Mouse (Mus musculus) midbrain, embryonic 14.5 days (tissue): ENCODE results near the gene AC170998.1. TPM values are rescaled to one million over a fixed set of nuclear protein-coding genes. Genes with fewer than 3 reads are reported as not detected.

Experiments
- ATAC-seq: fragments of 200-750 bp; cut with Nextera tagmentation; 2 replicates; pipeline ENCODE4 v1.8.0; 2017; ENCODE audit warnings: moderate number of reproducible peaks, moderate library complexity; ENCODE audit not compliant: low FRiP score, low TSS enrichment
- DNase-seq: peaks from one replicate; pipeline ENCODE4 v3.0.0-alpha.2; 2015
- H3K27ac ChIP-seq: fragments of 300-500 bp; sonication (generic); replicated peaks from 2 replicates; pipeline ENCODE4 v1.5.1; 2014; ENCODE audit warnings: mild to moderate bottlenecking, low read depth, low read length, moderate library complexity
- H3K27me3 ChIP-seq: fragments of 300-500 bp; sonication (generic); 2 replicates; pipeline ENCODE4 v1.6.1; 2014; ENCODE audit warnings: low read length, control low read depth, mixed read lengths; ENCODE audit not compliant: control insufficient read depth, insufficient read depth
- H3K36me3 ChIP-seq: fragments of 300-500 bp; sonication (generic); 2 replicates; pipeline ENCODE4 v1.6.1; 2014; ENCODE audit warnings: low read length, control low read depth; ENCODE audit not compliant: control insufficient read depth, insufficient read depth
- H3K4me1 ChIP-seq: fragments of 300-500 bp; sonication (generic); 2 replicates; pipeline ENCODE4 v1.6.1; 2014; ENCODE audit warnings: mild to moderate bottlenecking, antibody characterized with exemption, low read length, control low read depth; ENCODE audit not compliant: control insufficient read depth, insufficient read depth
- H3K4me2 ChIP-seq: fragments of 300-500 bp; sonication (generic); 2 replicates; pipeline ENCODE4 v1.6.1; 2014; ENCODE audit warnings: mild to moderate bottlenecking, low read length, moderate library complexity
- H3K4me3 ChIP-seq: fragments of 300-500 bp; sonication (generic); replicated peaks from 2 replicates; pipeline ENCODE4 v1.5.1; 2014; ENCODE audit warnings: low read depth, low read length
- H3K9ac ChIP-seq: fragments of 300-500 bp; sonication (generic); replicated peaks from 2 replicates; pipeline ENCODE4 v1.6.1; 2014; ENCODE audit warnings: mild to moderate bottlenecking, low read length, moderate library complexity
- H3K9me3 ChIP-seq: fragments of 300-500 bp; sonication (generic); 2 replicates; pipeline ENCODE4 v1.6.1; 2016; ENCODE audit warnings: low read length, control low read depth, mixed read lengths; ENCODE audit not compliant: control insufficient read depth
- WGBS: fragments of 180-500 bp; shearing (Covaris S2); extraction: QIAGEN DNeasy Blood & Tissue Kit; methylation state at CpG from one replicate; pipeline ENCODE4 v1.1.7; 2014; 5-methylcytosine and 5-hydroxymethylcytosine counted together
- polyA plus RNA-seq: library from polyadenylated mRNA; unstranded; fragments of >200 nt; fragmentation: Nextera tagmentation; extraction: Ambion mirVana; gene quantifications from 2 replicates; pipeline ENCODE4 v1.2.1, GENCODE M21; 2014

Gene AC170998.1
- polyA plus RNA-seq, result 2.1 TPM in 2 replicates

DNA sequence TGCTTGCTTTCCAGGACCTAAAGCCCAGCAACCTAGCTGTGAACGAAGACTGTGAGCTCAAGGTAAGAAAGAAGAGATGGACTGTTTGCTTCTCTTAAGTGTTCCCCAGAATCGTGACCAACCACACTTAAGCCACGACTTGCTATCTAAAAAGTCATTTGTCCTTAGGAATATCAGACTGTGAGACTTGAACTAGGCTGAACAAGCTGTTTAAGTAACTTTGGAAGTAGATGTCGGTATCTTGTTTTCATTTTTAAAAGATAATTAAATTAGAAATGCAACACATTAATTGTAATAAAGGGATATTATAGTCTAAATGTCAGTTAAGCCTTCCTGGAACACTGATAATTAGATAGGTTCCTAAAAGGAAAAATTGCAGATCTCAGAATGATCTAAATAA lies at the start of gene AC170998.1:
Gene AC170998.1, plus strand, starts transcription at position 301 of the 400 bp plus-strand sequence.
- Histone ChIP-seq H3K4me3 (no peak within 1 kb of the TSS), H3K4me2 (no peak within 1 kb of the TSS), H3K27ac (no peak within 1 kb of the TSS), H3K4me1 (no peaks in the 10 kb centered on the region), H3K27me3 (no peaks in the 10 kb centered on the region), H3K36me3 (peaks cover 74% of the 10 kb centered on the region), H3K9ac (no peak within 1 kb of the TSS), H3K9me3 (no peaks in the 10 kb centered on the region)
- ATAC-seq (no peak), DNase-seq (no peak)
- WGBS, result 95% methylated on average over 4 of the region's 4 CpGs

DNA sequence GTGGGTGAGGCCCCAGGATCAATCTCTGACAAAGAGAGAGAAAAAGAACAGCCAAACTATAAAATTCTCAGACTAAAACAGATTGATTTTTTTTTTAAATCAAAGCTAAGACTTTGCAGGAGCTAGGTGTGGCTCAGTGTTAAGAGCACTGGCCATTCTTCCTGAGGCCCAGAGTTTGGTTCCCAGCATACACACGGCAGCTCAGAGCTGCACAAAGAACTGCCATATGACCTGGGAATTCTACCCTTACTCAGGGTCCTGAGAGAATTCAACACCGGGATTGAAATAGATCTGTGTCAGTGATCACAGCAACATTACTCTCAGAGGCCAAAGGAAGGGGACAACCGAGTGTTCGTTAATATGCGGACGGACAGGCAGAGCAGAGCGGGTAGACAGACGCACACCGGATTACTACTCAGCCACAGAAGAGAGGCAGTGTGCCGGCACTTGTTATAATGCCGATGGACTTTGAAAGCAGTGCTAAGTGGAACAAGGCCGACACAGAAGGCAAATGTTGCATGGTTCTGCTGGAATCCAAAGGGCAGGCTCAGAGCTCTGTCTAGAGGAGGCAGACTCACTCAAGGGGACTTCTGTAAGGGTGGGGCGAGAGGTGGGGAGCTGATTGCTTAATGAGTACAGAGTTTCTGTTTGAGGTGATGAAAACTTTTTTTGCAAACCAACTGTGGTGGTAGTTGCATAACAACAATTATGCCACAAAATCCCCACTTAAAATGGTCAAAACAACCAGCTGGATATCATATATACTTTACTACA lies 43.4 kb upstream of the AC170998.1 start:
- H3K9ac ChIP-seq, result no peak overlapping the region
- H3K4me1 ChIP-seq, result no peaks in the 10 kb centered on the region
- 65% methylated on average over 13 of the region's 13 CpGs for WGBS
- ATAC-seq (no peak), DNase-seq (no peak)
- no peak overlapping the region for H3K27ac ChIP-seq
- H3K27me3 ChIP-seq, result no peaks in the 10 kb centered on the region
- no peak overlapping the region for H3K4me3 ChIP-seq
- H3K9me3 ChIP-seq, result no peaks in the 10 kb centered on the region
- H3K4me2 ChIP-seq, result no peak overlapping the region
- no peaks in the 10 kb centered on the region for H3K36me3 ChIP-seq

DNA sequence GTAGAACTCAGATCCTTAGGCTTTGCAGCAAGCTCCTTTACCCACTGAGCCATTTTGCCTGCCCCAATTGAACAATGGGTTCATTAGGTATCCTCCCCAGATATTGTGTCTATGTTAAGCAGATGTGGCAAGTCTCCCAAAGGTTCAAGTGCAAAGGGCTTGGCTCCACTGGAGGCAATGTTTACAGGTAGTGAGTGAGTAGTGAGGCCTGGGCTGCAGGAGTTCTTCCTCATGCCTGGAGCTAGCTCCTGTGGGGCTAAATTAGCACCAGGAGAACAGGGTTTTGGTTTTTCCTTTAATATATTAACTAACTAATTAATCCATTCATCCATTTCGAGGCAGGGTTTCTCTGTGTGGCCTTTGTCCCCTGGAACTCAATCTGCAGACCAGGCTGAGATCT lies 42.3 kb upstream of the AC170998.1 start:
- 73% methylated on average over 1 of the region's 1 CpGs for WGBS

DNA sequence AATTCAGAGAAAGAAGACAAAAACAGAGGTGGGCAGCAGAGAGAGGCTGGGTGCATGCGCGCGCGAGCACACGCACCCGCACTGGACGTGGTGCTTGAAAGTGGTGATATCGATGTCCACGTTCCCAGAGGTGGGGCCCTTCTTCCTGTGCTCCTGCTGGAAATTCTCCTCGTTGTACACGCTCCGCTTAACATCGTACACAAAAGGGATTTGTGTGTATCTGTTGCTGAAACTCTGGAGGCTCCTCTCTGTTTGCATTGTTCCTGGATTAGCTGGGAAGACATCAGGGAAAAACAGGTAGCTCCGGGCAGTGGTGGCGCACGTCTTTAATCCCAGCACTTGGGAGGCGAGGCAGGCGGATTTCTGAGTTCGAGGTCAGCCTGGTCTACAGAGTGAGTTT lies 41.3 kb upstream of the AC170998.1 start:
- Histone ChIP-seq H3K36me3 (no peaks in the 10 kb centered on the region), H3K4me3 (no peak overlapping the region), H3K4me2 (no peak overlapping the region), H3K9me3 (no peaks in the 10 kb centered on the region), H3K9ac (no peak overlapping the region), H3K4me1 (peaks cover 4% of the 10 kb centered on the region; the same call in 1 of the 2 replicates), H3K27ac (no peak overlapping the region), H3K27me3 (no peaks in the 10 kb centered on the region; the same call in 1 of the 2 replicates)
- DNase-seq (no peak), ATAC-seq (no peak)
- 54% methylated on average over 19 of the region's 19 CpGs for whole genome bisulfite sequencing

More for the DNA sequence above, 42.3 kb upstream of the AC170998.1 start:
- no peak overlapping the region for H3K4me2 ChIP-seq
- no peak overlapping the region for H3K4me3 ChIP-seq
- H3K4me1 ChIP-seq, result no peaks in the 10 kb centered on the region
- no peaks in the 10 kb centered on the region; the same call in 1 of the 2 replicates for H3K27me3 ChIP-seq
- DNase-seq (no peak), ATAC-seq (no peak)
- H3K9ac ChIP-seq, result no peak overlapping the region
- no peaks in the 10 kb centered on the region for H3K36me3 ChIP-seq
- H3K9me3 ChIP-seq, result no peaks in the 10 kb centered on the region
- H3K27ac ChIP-seq, result no peak overlapping the region

DNA sequence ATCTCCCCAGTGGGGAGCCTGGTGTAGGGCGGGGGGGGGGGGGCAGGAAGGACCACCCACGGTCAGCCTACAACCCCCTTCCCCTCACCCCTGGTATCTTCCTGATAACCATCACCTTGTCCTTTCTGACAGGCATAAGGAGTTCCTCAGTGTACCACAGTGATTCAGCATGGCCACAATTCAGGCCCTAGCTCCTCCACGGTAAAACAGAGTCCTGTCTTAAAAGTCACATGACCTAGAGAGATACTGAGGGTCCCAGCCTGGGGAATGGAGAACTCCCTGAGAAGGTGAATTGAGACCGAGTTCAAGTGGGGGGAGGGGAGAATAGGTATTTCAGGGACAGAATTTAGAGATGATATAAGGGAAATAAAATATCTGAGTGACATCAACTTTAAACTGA lies 38.5 kb upstream of the AC170998.1 start:
- ATAC-seq, result no peak
- 54% methylated on average over 4 of the region's 4 CpGs for WGBS
- DNase-seq, result no peak
- H3K4me3 ChIP-seq, result no peak overlapping the region
- H3K27ac ChIP-seq, result no peak overlapping the region
- no peaks in the 10 kb centered on the region; the same call in 1 of the 2 replicates for H3K27me3 ChIP-seq
- H3K4me2 ChIP-seq, result no peak overlapping the region
- no peaks in the 10 kb centered on the region for H3K9me3 ChIP-seq
- H3K4me1 ChIP-seq, result peaks cover 11% of the 10 kb centered on the region; the same call in 1 of the 2 replicates
- no peak overlapping the region for H3K9ac ChIP-seq
- no peaks in the 10 kb centered on the region for H3K36me3 ChIP-seq

DNA sequence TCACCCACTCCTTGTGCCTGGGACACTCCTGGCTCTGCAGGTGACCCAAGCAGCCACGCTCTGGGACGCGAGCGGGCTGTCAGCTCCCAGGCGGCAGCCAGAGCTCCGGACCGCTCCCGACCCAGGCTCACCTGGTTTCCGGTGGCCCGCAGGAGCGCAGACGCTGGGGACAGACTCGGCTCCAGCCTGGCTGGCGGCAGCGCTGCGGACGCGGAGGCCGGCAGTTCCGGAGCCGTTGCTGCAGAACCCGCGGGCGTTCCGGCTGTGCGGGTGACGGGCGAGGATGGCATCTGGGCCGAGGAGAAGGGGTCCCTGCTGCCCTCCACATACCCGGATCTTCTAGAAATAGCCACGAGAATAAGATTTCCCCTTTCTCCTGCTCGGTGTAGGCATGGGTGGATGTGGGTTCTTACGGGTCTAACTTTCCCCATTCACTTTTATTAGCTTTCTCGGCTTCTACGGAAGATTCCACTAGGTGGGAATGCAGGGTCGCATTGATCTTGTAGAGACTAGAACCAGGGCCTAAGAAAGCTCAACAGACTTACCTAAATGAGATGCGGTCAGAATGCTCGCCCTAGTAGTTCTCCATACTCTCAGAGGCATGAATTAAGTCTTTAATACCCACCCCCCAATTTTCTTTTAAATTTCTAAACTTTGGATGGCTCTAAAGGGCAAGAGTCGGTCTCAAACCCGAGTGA lies 36.1 kb upstream of the AC170998.1 start, which contains the start of gene Slc26a8:
Gene Slc26a8, minus strand, starts transcription at position 648 of the 698 bp plus-strand sequence.
- H3K27ac ChIP-seq, result peak within 1 kb of the TSS; percentile 95
- peak within 1 kb of the TSS; percentile 90 for H3K9ac ChIP-seq
- DNase-seq (peak; percentile 43), ATAC-seq (no peak)
- H3K27me3 ChIP-seq, result no peaks in the 10 kb centered on the region; the same call in 1 of the 2 replicates
- no peaks in the 10 kb centered on the region for H3K36me3 ChIP-seq
- H3K4me3 ChIP-seq, result peak within 1 kb of the TSS; percentile 95
- peak within 1 kb of the TSS; percentile 79 for H3K4me2 ChIP-seq
- peaks cover 25% of the 10 kb centered on the region for H3K4me1 ChIP-seq
- no peaks in the 10 kb centered on the region for H3K9me3 ChIP-seq
- 8% methylated on average over 40 of the region's 40 CpGs for WGBS

DNA sequence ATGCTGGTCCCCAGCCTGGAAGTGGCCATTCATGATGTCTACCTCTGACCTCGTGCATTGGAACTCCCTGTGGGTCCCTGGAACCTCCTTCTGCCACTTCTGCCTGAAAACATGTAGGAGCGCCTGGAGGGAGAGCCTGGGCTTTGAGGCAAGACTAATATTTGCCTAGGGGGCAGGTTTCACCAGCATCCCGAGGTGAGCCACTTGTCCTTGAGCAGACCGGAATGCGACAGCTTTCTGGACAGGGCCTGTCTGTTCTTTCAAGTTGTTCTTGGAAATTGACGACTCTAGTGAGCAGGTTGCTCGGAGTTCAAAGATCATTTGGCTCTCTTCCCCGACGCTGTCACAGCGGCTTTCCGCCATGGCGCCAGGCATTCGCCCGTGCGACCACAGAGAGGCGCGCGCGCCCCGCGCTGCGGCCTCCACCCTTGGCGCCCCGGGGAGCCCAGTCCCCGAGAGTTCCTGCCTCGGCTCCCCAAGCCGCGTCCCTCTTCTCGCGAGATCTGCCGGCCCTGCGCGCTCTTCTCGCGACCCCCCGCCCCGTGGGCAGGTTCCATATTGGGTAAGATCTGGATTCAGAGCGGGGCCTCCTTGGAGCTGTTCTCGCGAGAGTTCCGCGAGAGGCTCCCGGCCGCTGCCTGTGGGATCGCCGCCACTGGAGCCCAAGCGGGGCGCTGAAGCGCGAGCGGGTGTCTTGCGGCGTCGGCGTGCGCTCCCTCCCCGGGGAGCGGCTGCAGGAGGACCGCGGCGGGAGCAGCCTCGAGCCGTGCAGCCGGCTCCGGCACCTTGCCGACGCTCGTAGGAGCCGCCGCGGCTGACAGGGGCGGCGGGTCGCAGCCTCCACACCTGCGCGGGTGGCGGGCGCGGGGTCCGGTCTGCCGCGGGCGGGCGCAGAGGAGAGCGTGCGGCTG lies 34.9 kb upstream of the AC170998.1 start, which contains the start of gene Mapk14:
Gene Mapk14, plus strand, starts transcription at position 554 of the 911 bp plus-strand sequence.
- H3K4me3 ChIP-seq, result peak within 1 kb of the TSS; percentile 95
- under 1% methylated on average over 86 of the region's 86 CpGs for WGBS
- ATAC-seq (peak; percentile 94), DNase-seq (peak; percentile 100)
- peak within 1 kb of the TSS; percentile 90 for H3K9ac ChIP-seq
- no peaks in the 10 kb centered on the region for H3K36me3 ChIP-seq
- H3K9me3 ChIP-seq, result no peaks in the 10 kb centered on the region
- H3K27ac ChIP-seq, result peak within 1 kb of the TSS; percentile 95
- H3K27me3 ChIP-seq, result no peaks in the 10 kb centered on the region; the same call in 1 of the 2 replicates
- H3K4me2 ChIP-seq, result peak within 1 kb of the TSS; percentile 70
- H3K4me1 ChIP-seq, result peaks cover 25% of the 10 kb centered on the region
